Mouse (Mus musculus) myocyte (in vitro differentiated cells): ENCODE results near the gene Letm1.

Experiments used
- CEBPB ChIP-seq: IDR thresholded peaks from 2 replicates; pipeline ENCODE4 v1.6.1; 2011; ENCODE audit warnings: mild to moderate bottlenecking, moderate library complexity; ENCODE audit not compliant: poor library complexity, insufficient read depth, severe bottlenecking
- E2F4 ChIP-seq: IDR thresholded peaks from one replicate; pipeline ENCODE4 v1.6.1; 2011; ENCODE audit warnings: mild to moderate bottlenecking, control low read depth, moderate library complexity; ENCODE audit not compliant: insufficient read depth
- MAX ChIP-seq: IDR thresholded peaks from one replicate; pipeline ENCODE4 v1.6.1; 2011; ENCODE audit warnings: low read depth, mild to moderate bottlenecking, control low read depth
- POLR2A ChIP-seq: IDR thresholded peaks from one replicate; pipeline ENCODE4 v1.6.1; 2011; ENCODE audit warnings: low read depth, mild to moderate bottlenecking, control low read depth, moderate library complexity; ENCODE audit not compliant: insufficient read length
- POLR2AphosphoS2 ChIP-seq: IDR thresholded peaks from one replicate; pipeline ENCODE4 v1.6.1; 2011; ENCODE audit warnings: low read depth, control low read depth; ENCODE audit not compliant: insufficient read length
- TCF12 ChIP-seq: IDR thresholded peaks from one replicate; pipeline ENCODE4 v1.6.1; 2011; ENCODE audit warnings: mild to moderate bottlenecking, control low read depth; ENCODE audit not compliant: poor library complexity, insufficient read depth, severe bottlenecking
- TCF3 ChIP-seq: IDR thresholded peaks from one replicate; pipeline ENCODE4 v1.6.1; 2011; ENCODE audit warnings: low read depth, control low read depth; ENCODE audit not compliant: insufficient read length
- USF1 ChIP-seq: IDR thresholded peaks from one replicate; pipeline ENCODE4 v1.6.1; 2011; ENCODE audit warnings: low read depth, mild to moderate bottlenecking, control low read depth, moderate library complexity

DNA sequence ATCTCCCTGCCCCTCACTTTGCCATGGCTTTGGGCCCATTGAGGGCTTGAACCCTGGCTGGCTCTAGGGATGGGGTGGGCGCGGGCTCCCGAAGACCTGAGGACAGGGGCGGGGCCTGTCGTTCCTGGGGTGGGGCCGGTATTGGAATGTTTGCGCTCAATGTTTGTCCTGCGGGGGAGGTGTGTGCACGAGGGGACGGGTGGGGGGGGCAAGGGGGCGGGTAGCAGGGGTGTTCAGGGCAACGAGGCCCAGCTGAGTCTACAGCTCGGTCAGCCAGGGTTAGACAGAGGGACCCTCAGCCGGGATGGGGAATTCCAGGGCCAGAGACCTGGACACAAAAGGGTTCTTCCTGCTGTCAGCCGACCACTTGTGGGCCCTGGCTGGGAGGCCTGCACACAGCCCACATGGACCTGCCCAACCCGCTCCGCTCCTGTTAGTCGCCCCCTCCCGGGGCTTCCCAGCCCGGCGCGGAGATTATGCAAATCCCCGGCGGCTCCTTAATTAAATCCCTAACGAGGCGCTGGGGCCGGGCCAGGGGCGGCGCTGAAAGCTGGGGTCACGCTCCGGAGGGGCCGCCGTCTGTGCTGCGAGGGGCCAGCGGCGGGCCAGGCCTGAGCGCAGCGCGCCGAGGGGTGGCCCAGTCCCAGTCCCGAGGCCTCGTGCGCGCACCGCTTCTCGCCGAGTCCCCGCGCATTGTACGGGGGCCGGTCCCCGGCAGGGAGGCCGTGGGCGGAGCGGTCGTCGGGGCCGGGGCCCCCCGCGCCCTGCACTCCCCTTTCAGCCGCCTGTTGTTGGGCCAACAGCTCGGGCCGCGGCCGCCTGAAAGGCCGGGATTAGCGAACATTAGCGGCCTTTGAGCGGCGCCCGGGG lies 87.5 kb downstream of the Letm1 start:
- TF ChIP-seq POLR2AphosphoS2 (no peak), POLR2A (no peak), TCF12 (no peak), MAX (no peak), USF1 (no peak), E2F4 (no peak), CEBPB (no peak), TCF3 (no peak)
